Comparison of ENCODE assay signal across 10 mouse cellular contexts in genomic region chr2:172249336-172249735, GRCm38 (mm10). TPM values are rescaled to one million over a fixed set of nuclear protein-coding genes. Genes with fewer than 3 reads are reported as not detected.
DNase-seq lines count a peak whose midpoint lies in the region; ATAC-seq and TF ChIP-seq lines count a peak whose summit lies in the region.
"Had no signal": no experiment of that assay in that cellular context is flagged by ENCODE, and none has a peak within 500 bp of the region (broad histone marks: within the 10 kb centered on the region; RNA-seq: fewer than 3 reads in every experiment).

No protein-coding gene starts in this region.

- WGBS in liver, embryonic 12.5 days (ENCODE audit: insufficient replicate concordance) = 68% methylated on average over 14 of the region's 14 CpGs
- WGBS in forebrain, embryonic 12.5 days = 83% methylated on average over 14 of the region's 14 CpGs
- 77% methylated on average over 14 of the region's 14 CpGs for WGBS in lung, adult 2 months

- no peak overlapping the region for H3K27ac ChIP-seq in liver, embryonic 12.5 days
- no peak overlapping the region for H3K27ac ChIP-seq in forebrain, embryonic 12.5 days
- H3K27ac ChIP-seq: intestine, embryonic 15.5 days had no signal

- no peaks in the 10 kb centered on the region for H3K36me3 ChIP-seq in liver, embryonic 12.5 days
- H3K36me3 ChIP-seq in forebrain, embryonic 12.5 days (replicated peaks) = no peaks in the 10 kb centered on the region
- H3K36me3 ChIP-seq: intestine, embryonic 15.5 days had no signal

- TF ChIP-seq CTCF in lung, adult 2 months (IDR thresholded peaks at IDR 0.05; ENCODE audit: insufficient read depth, low read length) = no peak

- no peak overlapping the region for H3K9ac ChIP-seq in liver, embryonic 12.5 days
- H3K9ac ChIP-seq in forebrain, embryonic 12.5 days = no peak overlapping the region
- H3K9ac ChIP-seq: intestine, embryonic 15.5 days had no signal

- H3K4me1 ChIP-seq in liver, embryonic 12.5 days = peaks cover 11% of the 10 kb centered on the region
- peaks cover 5% of the 10 kb centered on the region; the same call in 1 of the 2 replicates for H3K4me1 ChIP-seq in forebrain, embryonic 12.5 days
- H3K4me1 ChIP-seq in lung, adult 2 months (ENCODE audit: control insufficient read depth, insufficient read depth, low read length) = no peaks in the 10 kb centered on the region
- H3K4me1 ChIP-seq: intestine, embryonic 15.5 days had no signal

- no peaks in the 10 kb centered on the region for H3K9me3 ChIP-seq in liver, embryonic 12.5 days (replicated peaks)
- no peaks in the 10 kb centered on the region for H3K9me3 ChIP-seq in forebrain, embryonic 12.5 days
- H3K9me3 ChIP-seq: intestine, embryonic 15.5 days had no signal

- H3K27me3 ChIP-seq in liver, embryonic 12.5 days (replicated peaks) = peaks cover 87% of the 10 kb centered on the region
- H3K27me3 ChIP-seq in forebrain, embryonic 12.5 days = peaks cover 41% of the 10 kb centered on the region

- H3K4me3 ChIP-seq in liver, embryonic 12.5 days = no peak overlapping the region
- H3K4me3 ChIP-seq in forebrain, embryonic 12.5 days (replicated peaks) = no peak overlapping the region
- no peak overlapping the region for H3K4me3 ChIP-seq in lung, adult 2 months (replicated peaks; ENCODE audit: extremely low read depth, low read depth, low read length)
- H3K4me3 ChIP-seq: intestine, embryonic 15.5 days had no signal

- H3K4me2 ChIP-seq in liver, embryonic 12.5 days = no peak overlapping the region
- no peak overlapping the region for H3K4me2 ChIP-seq in forebrain, embryonic 12.5 days
- H3K4me2 ChIP-seq: intestine, embryonic 15.5 days had no signal

- peak; percentile 2 for DNase-seq in cerebellum, adult 8-10 months
- peak; percentile 63 for DNase-seq in liver
- DNase-seq in adrenal gland, postnatal 25 days = peak; percentile 25
- no peak for DNase-seq in lung, adult 2 months
- DNase-seq: heart, adult 18-20 months had no signal

- ATAC-seq in cerebellum, adult (ENCODE audit: insufficient number of reproducible peaks, low FRiP score, low TSS enrichment) = no peak
- ATAC-seq in liver, embryonic 12.5 days = no peak
- peak; percentile 42; the same call in 1 of the 2 replicates for ATAC-seq in megakaryocyte-erythroid progenitor cell, adult 5-6 weeks (replicated peaks; ENCODE audit: low FRiP score, low TSS enrichment, poor library complexity, severe bottlenecking)
- ATAC-seq in forebrain, embryonic 12.5 days (ENCODE audit: low FRiP score) = no peak
- ATAC-seq: intestine, embryonic 15.5 days had no signal

- no peak for TF ChIP-seq POLR2A in lung, adult 2 months (IDR thresholded peaks at IDR 0.05; ENCODE audit: borderline replicate concordance, extremely low read depth, low read depth, low read length)

RNA-seq across cellular contexts. Expression of gene Mc3r, which starts 1.0 kb away (rescaled TPM):
- polyA plus RNA-seq in liver, embryonic 12.5 days (2016; fragmentation: Nextera tagmentation; extraction: Ambion mirVana) = 0.05 and 0.12 TPM in 2 replicates
- total RNA-seq in adrenal gland, postnatal 25 days (2021) = not detected in 2 replicates
- total RNA-seq in megakaryocyte-erythroid progenitor cell, adult 5-6 weeks (2014; fragmentation: Nextera tagmentation) = not detected in 2 replicates
- total RNA-seq in megakaryocyte-erythroid progenitor cell, adult 5-6 weeks (2017) = not detected in 2 replicates
- 0.09 TPM in 1 of 2 replicates, not detected in the other for polyA plus RNA-seq in forebrain, embryonic 12.5 days (2016; fragmentation: Nextera tagmentation; extraction: Ambion mirVana)
- not detected in 2 replicates for polyA plus RNA-seq in lung, adult 2 months (2012; rRNA removed)
- total RNA-seq: heart, adult 18-20 months had no signal
- polyA plus RNA-seq: intestine, embryonic 15.5 days had no signal
